Comparison of ENCODE assay signal across 26 mouse cellular contexts in the genomic region with DNA sequence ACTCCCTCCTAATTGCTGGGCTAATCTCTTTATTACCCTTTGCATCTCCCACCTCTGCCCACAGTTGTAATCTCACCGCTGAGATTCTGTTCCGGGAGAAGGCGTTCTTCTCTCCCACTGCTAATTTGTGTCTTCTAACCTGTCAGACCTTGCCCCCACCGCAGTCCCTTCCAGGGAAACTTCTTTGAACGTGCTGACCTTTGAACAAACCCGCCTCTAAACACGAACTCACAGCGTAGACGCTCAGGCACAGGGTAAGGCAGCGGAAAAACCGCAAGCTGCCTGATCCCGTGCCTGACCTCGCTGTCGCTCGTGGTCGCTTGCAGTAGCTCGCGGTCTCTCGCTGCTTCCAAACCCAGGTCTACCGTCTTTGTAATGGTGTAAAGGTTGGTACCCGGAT.
DNase-seq lines count a peak whose midpoint lies in the region; ATAC-seq and TF ChIP-seq lines count a peak whose summit lies in the region.
"Had no signal": no experiment of that assay in that cellular context is flagged by ENCODE, and none has a peak within 500 bp of the region (broad histone marks: within the 10 kb centered on the region; RNA-seq: fewer than 3 reads in every experiment).

No protein-coding gene starts in this region.

- no peak overlapping the region for H3K9ac ChIP-seq in kidney, embryonic 14.5 days (ENCODE audit: low read depth, low read length)
- no peak overlapping the region for H3K9ac ChIP-seq in intestine, embryonic 14.5 days (ENCODE audit: low read length)
- no peak overlapping the region for H3K9ac ChIP-seq in intestine, postnatal 0 days (ENCODE audit: low read depth, low read length)
- H3K9ac ChIP-seq: embryonic facial prominence, embryonic 13.5 days; forebrain, embryonic 12.5 days; heart, embryonic 13.5 days; hindbrain, embryonic 12.5 days; limb, embryonic 12.5 days; liver, postnatal 0 days; midbrain, embryonic 12.5 days had no signal

- no peak overlapping the region for H3K4me2 ChIP-seq in kidney, embryonic 14.5 days (replicated peaks; ENCODE audit: low read depth, low read length)
- no peak overlapping the region for H3K4me2 ChIP-seq in intestine, embryonic 14.5 days (ENCODE audit: low read length)
- H3K4me2 ChIP-seq in intestine, postnatal 0 days (replicated peaks; ENCODE audit: low read depth): peak overlapping the region; percentile 31
- H3K4me2 ChIP-seq: embryonic facial prominence, embryonic 13.5 days; forebrain, embryonic 12.5 days; heart, embryonic 13.5 days; hindbrain, embryonic 12.5 days; limb, embryonic 12.5 days; liver, embryonic 11.5 days; midbrain, embryonic 12.5 days had no signal

- WGBS in kidney, embryonic 14.5 days: 72% methylated on average over 21 of the region's 21 CpGs
- WGBS in intestine, embryonic 14.5 days: 75% methylated on average over 21 of the region's 21 CpGs
- WGBS in intestine, postnatal 0 days: 44% methylated on average over 21 of the region's 21 CpGs
- 91% methylated on average over 21 of the region's 21 CpGs for WGBS in lung, adult 2 months

- TF ChIP-seq POLR2A in lung, adult 2 months (IDR thresholded peaks at IDR 0.05; ENCODE audit: borderline replicate concordance, extremely low read depth, low read depth, low read length): no peak

- no peak overlapping the region for H3K27ac ChIP-seq in kidney, embryonic 14.5 days (ENCODE audit: low read depth, low read length)
- no peak overlapping the region for H3K27ac ChIP-seq in intestine, embryonic 14.5 days (ENCODE audit: low read depth)
- no peak overlapping the region for H3K27ac ChIP-seq in intestine, postnatal 0 days (ENCODE audit: low read depth, low read length)
- H3K27ac ChIP-seq: embryonic facial prominence, embryonic 13.5 days; forebrain, embryonic 12.5 days; heart, adult 2 months; heart, embryonic 13.5 days; hindbrain, embryonic 12.5 days; limb, embryonic 12.5 days; midbrain, embryonic 12.5 days had no signal

- ATAC-seq in kidney, embryonic 14.5 days (ENCODE audit: low FRiP score, low TSS enrichment): no peak
- peak; percentile 75 for ATAC-seq in intestine, embryonic 14.5 days (replicated peaks; ENCODE audit: low FRiP score, low TSS enrichment, low read depth)
- peak; percentile 78 for ATAC-seq in intestine, postnatal 0 days
- ATAC-seq: liver, postnatal 0 days had no signal

- H3K27me3 ChIP-seq in kidney, embryonic 14.5 days (ENCODE audit: control insufficient read depth, insufficient read depth, low read length): 0 out of 2 replicates have a peak, but pooled peaks cover 2% of the 10 kb centered on the region
- no peaks in the 10 kb centered on the region for H3K27me3 ChIP-seq in intestine, embryonic 14.5 days (replicated peaks; ENCODE audit: control insufficient read depth, insufficient read depth, low read length)
- H3K27me3 ChIP-seq in intestine, postnatal 0 days (replicated peaks; ENCODE audit: control insufficient read depth, insufficient read depth, low read length): no peaks in the 10 kb centered on the region
- H3K27me3 ChIP-seq: embryonic facial prominence, embryonic 13.5 days; forebrain, embryonic 12.5 days; heart, embryonic 13.5 days had no signal

- DNase-seq in kidney, adult 9 months: peak; percentile 75
- no peak for DNase-seq in intestine, embryonic 14.5 days (ENCODE audit: low spot score)
- DNase-seq in yolk sac, embryonic 10.5 days (ENCODE audit: low spot score): peak; percentile 74
- no peak for DNase-seq in ovary, adult 18-20 months (ENCODE audit: low spot score)
- DNase-seq in lung, adult 2 months: no peak
- DNase-seq: adrenal gland, postnatal 14 days; cerebellum, adult 2 months; cerebellum, postnatal 36 days; embryo, embryonic 11 days; gastrocnemius, postnatal 25 days; heart, adult 2 months; heart, postnatal 14 days; layer of hippocampus, postnatal 36 days; liver, postnatal 0 days; lung, postnatal 10 days; right cerebral cortex, postnatal 25 days had no signal

- no peaks in the 10 kb centered on the region for H3K36me3 ChIP-seq in kidney, embryonic 14.5 days (ENCODE audit: control insufficient read depth, insufficient read depth, low read length)
- no peaks in the 10 kb centered on the region for H3K36me3 ChIP-seq in intestine, embryonic 14.5 days (ENCODE audit: control insufficient read depth, insufficient read depth, low read length)
- H3K36me3 ChIP-seq in intestine, postnatal 0 days (ENCODE audit: control insufficient read depth, insufficient read depth): no peaks in the 10 kb centered on the region
- H3K36me3 ChIP-seq: embryonic facial prominence, embryonic 13.5 days; forebrain, embryonic 12.5 days; heart, embryonic 13.5 days; hindbrain, embryonic 12.5 days; limb, embryonic 12.5 days; midbrain, embryonic 12.5 days had no signal

- H3K4me3 ChIP-seq in kidney, embryonic 14.5 days (ENCODE audit: low read length): no peak overlapping the region
- no peak overlapping the region for H3K4me3 ChIP-seq in intestine, embryonic 14.5 days (ENCODE audit: low read depth, low read length)
- no peak overlapping the region for H3K4me3 ChIP-seq in intestine, postnatal 0 days (ENCODE audit: low read depth, low read length)
- H3K4me3 ChIP-seq in lung, adult 2 months (replicated peaks; ENCODE audit: extremely low read depth, low read depth, low read length): no peak overlapping the region
- H3K4me3 ChIP-seq: embryonic facial prominence, embryonic 13.5 days; erythroblast, embryonic 14.5 days; forebrain, embryonic 12.5 days; heart, adult 2 months; heart, embryonic 13.5 days; hindbrain, embryonic 12.5 days; limb, embryonic 12.5 days; midbrain, embryonic 12.5 days had no signal

- TF ChIP-seq CTCF in intestine, postnatal 0 days (IDR thresholded peaks at IDR 0.05; ENCODE audit: low read depth): no peak
- no peak for TF ChIP-seq CTCF in lung, adult 2 months (IDR thresholded peaks at IDR 0.05; ENCODE audit: insufficient read depth, low read length)

- no peaks in the 10 kb centered on the region for H3K9me3 ChIP-seq in kidney, embryonic 14.5 days (ENCODE audit: control insufficient read depth, low read length)
- no peaks in the 10 kb centered on the region for H3K9me3 ChIP-seq in intestine, embryonic 14.5 days (ENCODE audit: control insufficient read depth, low read length)
- H3K9me3 ChIP-seq in intestine, postnatal 0 days (ENCODE audit: control insufficient read depth): no peaks in the 10 kb centered on the region
- H3K9me3 ChIP-seq: embryonic facial prominence, embryonic 13.5 days; forebrain, embryonic 12.5 days; heart, embryonic 13.5 days; hindbrain, embryonic 12.5 days; limb, embryonic 12.5 days; midbrain, embryonic 12.5 days had no signal

- H3K4me1 ChIP-seq in kidney, embryonic 14.5 days (ENCODE audit: control insufficient read depth, insufficient read depth, low read length): no peaks in the 10 kb centered on the region
- H3K4me1 ChIP-seq in intestine, embryonic 14.5 days (replicated peaks; ENCODE audit: control insufficient read depth, insufficient read depth, low read length): no peaks in the 10 kb centered on the region
- H3K4me1 ChIP-seq in intestine, postnatal 0 days (replicated peaks; ENCODE audit: control insufficient read depth, insufficient read depth, low read length): no peaks in the 10 kb centered on the region; the same call in 1 of the 2 replicates
- peaks cover 2% of the 10 kb centered on the region; the same call in 1 of the 2 replicates for H3K4me1 ChIP-seq in lung, adult 2 months (ENCODE audit: control insufficient read depth, insufficient read depth, low read length)
- H3K4me1 ChIP-seq: forebrain, embryonic 12.5 days; hindbrain, embryonic 12.5 days; limb, embryonic 12.5 days; midbrain, embryonic 12.5 days had no signal

Comparison
In these comparisons a context has a peak if more than half of its experiments do, and no peak if none do; other contexts are left out.
1. DNase-seq: peak in kidney, adult 9 months (single experiment) and yolk sac, embryonic 10.5 days (single experiment); none in intestine, embryonic 14.5 days (single experiment), ovary, adult 18-20 months (single experiment) and lung, adult 2 months (single experiment).